Mouse (Mus musculus) ES-Bruce4 (cell line): ENCODE data around the gene Asrgl1. TPM values are rescaled to one million over a fixed set of nuclear protein-coding genes. Genes with fewer than 3 reads are reported as not detected.
A peak's percentile ranks its signal among the peaks of the same experiment; 100 is the strongest.

Experiments
- H3K27ac ChIP-seq: 2 replicates; pipeline ENCODE4 v1.5.1; 2012; ENCODE audit warnings: low read length, inconsistent platforms; ENCODE audit not compliant: insufficient read depth
- H3K27me3 ChIP-seq: 2 replicates; pipeline ENCODE4 v1.6.1; 2012; ENCODE audit warnings: mild to moderate bottlenecking, low read length, inconsistent platforms; ENCODE audit not compliant: control insufficient read depth, poor library complexity, insufficient read depth, severe bottlenecking
- H3K36me3 ChIP-seq: 2 replicates; pipeline ENCODE4 v1.6.1; 2012; ENCODE audit warnings: inconsistent platforms, mild to moderate bottlenecking, low read length, moderate library complexity; ENCODE audit not compliant: control insufficient read depth, poor library complexity, insufficient read depth, severe bottlenecking
- H3K4me1 ChIP-seq: one replicate; pipeline ENCODE4 v1.8.1; 2011; ENCODE audit warnings: low read length; ENCODE audit not compliant: control insufficient read depth, insufficient read depth
- H3K4me3 ChIP-seq: 2 replicates; pipeline ENCODE4 v1.5.1; 2011; ENCODE audit warnings: low read depth, mild to moderate bottlenecking, low read length
- H3K9ac ChIP-seq: 2 replicates; pipeline ENCODE4 v1.6.1; 2012; ENCODE audit warnings: low read depth, mild to moderate bottlenecking, inconsistent platforms; ENCODE audit not compliant: poor library complexity, severe bottlenecking
- H3K9me3 ChIP-seq: replicated peaks from 2 replicates; pipeline ENCODE4 v1.6.1; 2012; ENCODE audit warnings: mild to moderate bottlenecking, low read length, inconsistent platforms; ENCODE audit not compliant: control insufficient read depth, poor library complexity, insufficient read depth, severe bottlenecking
- CTCF ChIP-seq: IDR thresholded peaks from one replicate; pipeline ENCODE4 v1.8.1; 2011; ENCODE audit warnings: low read depth, low read length
- EP300 ChIP-seq: IDR thresholded peaks from 2 replicates; pipeline ENCODE4 v1.6.1; 2011; ENCODE audit warnings: low read depth, low read length; ENCODE audit not compliant: insufficient read depth
- POLR2A ChIP-seq: IDR thresholded peaks from one replicate; pipeline ENCODE4 v1.8.1; 2011; ENCODE audit warnings: low read length; ENCODE audit not compliant: insufficient read depth
- polyA plus RNA-seq: library from polyadenylated mRNA; stranded (reverse); fragments of >200 nt; gene quantifications from 2 replicates; pipeline ENCODE4 v1.2.4, GENCODE M21; 2011; ENCODE audit warnings: low read depth; ENCODE audit not compliant: missing spikeins, insufficient read depth, insufficient read length

Gene Asrgl1
- polyA plus RNA-seq, 1 experiment: 23.3 TPM

DNA sequence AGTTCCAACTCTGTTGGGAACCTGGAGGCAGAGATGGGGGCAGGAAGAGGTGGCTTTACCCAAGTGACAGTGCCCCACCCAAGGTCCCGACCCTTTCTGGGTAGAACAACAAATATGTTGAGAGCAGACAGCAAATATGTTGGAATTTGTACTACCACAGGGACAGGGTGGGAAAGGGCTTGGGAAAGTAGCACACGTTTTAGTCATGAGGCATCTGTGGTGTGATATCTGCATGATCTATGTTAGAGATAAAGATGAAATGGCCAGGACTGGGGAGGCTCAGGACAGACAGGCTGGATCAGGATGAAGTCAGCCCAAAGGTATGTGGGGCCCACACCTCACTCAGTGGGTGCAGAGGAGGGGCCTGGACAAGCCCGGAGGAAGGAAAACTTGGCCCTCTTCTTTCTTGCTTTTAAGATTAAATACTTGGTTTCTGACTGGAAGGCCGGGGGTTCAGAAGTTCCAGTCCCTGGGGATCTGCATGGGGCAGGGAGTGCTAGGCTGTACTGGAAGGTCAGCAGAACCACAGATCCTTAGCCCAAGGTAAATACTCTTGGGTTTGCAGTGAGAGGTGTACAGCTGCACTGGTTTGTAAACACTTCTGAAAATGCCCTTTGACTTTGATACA lies 28.6 kb downstream of the Asrgl1 start:
- H3K27me3 ChIP-seq: no peaks in the 10 kb centered on the region
- no peaks in the 10 kb centered on the region for H3K4me1 ChIP-seq
- H3K27ac ChIP-seq: peak overlapping the region; percentile 84
- peaks cover 7% of the 10 kb centered on the region; the same call in 1 of the 2 replicates for H3K9me3 ChIP-seq
- no peak overlapping the region for H3K4me3 ChIP-seq
- no peaks in the 10 kb centered on the region for H3K36me3 ChIP-seq
- no peak overlapping the region; the same call in 1 of the 2 replicates for H3K9ac ChIP-seq
- TF ChIP-seq EP300 (0 out of 2 replicates have a peak, but pooled peaks have one; percentile 24), POLR2A (no peak)

DNA sequence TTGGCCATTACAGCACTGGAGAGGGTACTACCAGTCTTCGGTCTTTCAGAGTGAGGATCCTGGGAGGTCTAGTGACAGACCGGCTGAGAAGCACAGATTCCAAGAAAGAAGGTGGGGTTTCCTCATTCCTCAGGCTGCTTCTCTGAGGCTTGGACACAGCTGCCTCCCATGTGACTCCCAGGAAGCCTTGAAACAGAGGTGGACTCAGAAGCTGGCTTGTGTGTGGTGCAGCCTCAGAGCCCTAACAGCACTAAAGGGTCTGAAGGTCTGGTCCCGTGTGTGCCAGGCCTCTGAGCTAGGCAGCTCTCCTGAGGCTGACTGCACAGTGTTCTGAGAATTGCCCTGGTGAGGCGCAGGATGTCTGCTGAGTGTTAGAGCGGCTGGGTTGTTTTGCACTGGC lies 29.3 kb downstream of the Asrgl1 start:
- Histone ChIP-seq H3K27me3 (no peaks in the 10 kb centered on the region), H3K36me3 (no peaks in the 10 kb centered on the region), H3K9me3 (peaks cover 7% of the 10 kb centered on the region; the same call in 1 of the 2 replicates), H3K27ac (no peak overlapping the region), H3K4me1 (no peaks in the 10 kb centered on the region), H3K9ac (no peak overlapping the region), H3K4me3 (no peak overlapping the region)
- TF ChIP-seq POLR2A (no peak), EP300 (no peak), CTCF (no peak)

DNA sequence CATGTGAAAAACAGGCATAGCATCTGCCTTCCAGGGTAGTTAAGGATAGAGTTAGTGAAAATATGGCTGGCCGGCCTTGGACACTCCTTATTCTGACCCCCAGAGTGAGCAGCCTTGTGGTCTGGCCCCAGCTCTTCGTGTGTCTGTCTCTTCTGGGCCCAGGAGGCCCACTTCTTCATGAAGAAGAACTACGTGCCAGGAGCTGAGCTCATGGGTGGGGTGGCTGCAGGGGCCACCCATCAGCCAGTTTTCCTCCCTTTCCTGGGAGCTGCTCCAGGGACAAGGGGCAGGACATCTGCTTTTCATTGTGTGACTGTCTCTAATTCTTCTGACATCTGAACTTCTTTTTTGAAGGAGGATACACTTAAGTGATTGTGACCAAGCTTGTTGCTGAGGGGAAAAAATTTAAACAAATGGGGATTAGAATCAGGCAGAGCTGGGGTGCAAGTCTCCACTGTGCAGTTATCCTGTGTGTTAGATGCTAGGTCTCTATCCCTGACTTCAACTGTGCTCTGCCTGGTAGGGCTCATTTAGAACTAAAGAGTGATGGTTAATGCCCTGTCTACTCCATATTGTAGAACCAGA lies 30.2 kb downstream of the Asrgl1 start:
- H3K4me3 ChIP-seq: no peak overlapping the region
- no peaks in the 10 kb centered on the region for H3K36me3 ChIP-seq
- H3K27ac ChIP-seq: no peak overlapping the region
- H3K9me3 ChIP-seq: peaks cover 7% of the 10 kb centered on the region; the same call in 1 of the 2 replicates
- H3K9ac ChIP-seq: no peak overlapping the region
- no peaks in the 10 kb centered on the region for H3K4me1 ChIP-seq
- TF ChIP-seq POLR2A: no peak
- TF ChIP-seq CTCF: no peak
- TF ChIP-seq EP300: no peak
- H3K27me3 ChIP-seq: no peaks in the 10 kb centered on the region

DNA sequence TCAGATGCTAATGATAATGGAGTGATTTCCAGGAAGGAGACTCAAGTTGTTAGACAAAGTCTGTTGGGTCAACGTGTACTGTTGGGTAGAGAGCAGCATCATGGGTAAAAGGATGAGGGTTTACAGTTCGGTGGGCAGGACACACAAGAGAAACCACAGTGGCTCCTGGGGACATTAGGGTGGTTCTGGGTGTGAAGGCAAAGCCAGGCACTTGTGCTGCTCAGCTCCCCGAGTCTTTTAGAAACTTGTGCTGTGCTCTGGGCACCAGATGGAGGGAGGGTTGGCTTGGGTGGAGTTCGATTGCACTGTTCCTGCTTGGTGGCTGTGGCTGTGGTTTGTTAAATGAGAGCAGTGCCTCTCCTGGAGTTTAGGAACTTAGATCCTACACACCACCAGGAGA lies 31.4 kb downstream of the Asrgl1 start:
- Histone ChIP-seq H3K4me3 (no peak overlapping the region), H3K9me3 (peaks cover 7% of the 10 kb centered on the region; the same call in 1 of the 2 replicates)
- TF ChIP-seq CTCF (no peak), EP300 (no peak), POLR2A (no peak)

DNA sequence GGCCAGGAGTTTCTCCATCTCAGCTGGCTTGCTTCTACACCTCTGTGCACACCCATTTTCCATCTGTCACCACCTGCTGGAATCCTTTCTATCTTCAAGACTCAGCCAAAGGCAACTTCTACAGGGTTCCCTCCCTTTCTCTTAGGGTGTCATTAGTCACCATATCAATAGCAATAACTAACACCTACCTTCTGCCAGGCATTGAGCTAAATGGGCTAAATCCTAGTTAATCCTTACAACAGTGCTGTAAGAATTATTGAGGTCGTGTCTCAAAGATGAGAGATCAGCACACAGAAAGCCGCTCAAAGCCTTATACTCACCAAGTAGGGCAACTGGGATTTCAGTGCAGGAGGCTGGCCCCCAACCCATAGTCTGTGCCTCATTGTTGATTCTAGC lies 34.4 kb downstream of the Asrgl1 start:
- H3K27me3 ChIP-seq: no peaks in the 10 kb centered on the region
- TF ChIP-seq POLR2A (no peak), CTCF (no peak), EP300 (no peak)
- H3K36me3 ChIP-seq: no peaks in the 10 kb centered on the region
- no peaks in the 10 kb centered on the region for H3K4me1 ChIP-seq
- peaks cover 7% of the 10 kb centered on the region; the same call in 1 of the 2 replicates for H3K9me3 ChIP-seq
- no peak overlapping the region for H3K27ac ChIP-seq
- H3K4me3 ChIP-seq: no peak overlapping the region
- H3K9ac ChIP-seq: no peak overlapping the region

More for the DNA sequence above, 31.4 kb downstream of the Asrgl1 start:
- Histone ChIP-seq H3K36me3 (no peaks in the 10 kb centered on the region), H3K4me1 (no peaks in the 10 kb centered on the region), H3K27me3 (no peaks in the 10 kb centered on the region), H3K9ac (no peak overlapping the region), H3K27ac (no peak overlapping the region)

DNA sequence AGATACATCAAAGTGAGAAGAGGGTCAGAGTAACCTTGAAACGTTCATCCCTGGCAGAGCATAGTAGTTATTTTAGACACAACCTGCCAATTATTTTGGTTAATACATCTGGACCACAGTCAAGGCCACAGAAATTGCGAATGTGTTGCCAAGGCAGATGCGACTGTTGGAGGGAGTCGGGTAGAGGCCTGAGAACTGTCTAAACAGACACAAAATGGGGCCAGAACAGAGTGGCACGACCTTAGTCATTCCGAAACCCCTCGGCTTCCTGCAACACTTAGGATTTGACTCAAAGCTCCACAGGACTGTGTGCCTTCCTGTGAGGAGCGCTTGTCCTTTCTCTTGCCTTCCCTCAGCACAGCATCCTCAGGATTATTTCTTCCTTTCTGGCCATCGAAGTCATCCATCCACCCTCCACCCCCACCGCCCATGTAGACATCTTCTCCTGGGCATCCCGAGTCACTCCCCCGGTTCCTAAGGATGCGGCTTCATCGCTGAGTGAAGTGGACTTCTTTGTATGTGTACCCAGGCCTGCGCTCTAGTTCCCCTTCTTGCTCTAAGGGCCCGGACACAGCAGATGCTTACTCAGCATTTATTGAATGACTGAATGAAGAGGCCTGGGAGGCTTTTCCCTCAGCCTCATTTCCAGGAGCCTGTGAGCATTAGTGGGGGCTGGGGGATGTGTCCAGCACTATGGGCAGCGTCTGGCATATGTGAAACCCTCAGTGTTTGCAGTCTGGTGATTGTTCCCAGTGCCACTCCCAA lies 35.0 kb downstream of the Asrgl1 start:
- H3K4me3 ChIP-seq: no peak overlapping the region

More for the DNA sequence above, 35.0 kb downstream of the Asrgl1 start:
- TF ChIP-seq CTCF (no peak), EP300 (no peak), POLR2A (no peak)
- Histone ChIP-seq H3K9me3 (peaks cover 7% of the 10 kb centered on the region; the same call in 1 of the 2 replicates), H3K4me1 (no peaks in the 10 kb centered on the region), H3K9ac (no peak overlapping the region), H3K27me3 (no peaks in the 10 kb centered on the region), H3K27ac (no peak overlapping the region), H3K36me3 (no peaks in the 10 kb centered on the region)
